Mouse (Mus musculus) CD4-positive, CD25-positive, alpha-beta regulatory T cell, adult 4 months (primary cell): ENCODE results near the gene Sap30bp. TPM values are rescaled to one million over a fixed set of nuclear protein-coding genes. Genes with fewer than 3 reads are reported as not detected.

Experiments used
- ATAC-seq: one replicate; pipeline ENCODE4 v1.8.0; 2017
- polyA plus RNA-seq, 2 experiments: library from polyadenylated mRNA; unstranded; fragments of 100-300 nt; shearing (Covaris generic); gene quantifications; one replicate each; pipeline ENCODE4 v1.2.1; 2017

Gene Sap30bp
- polyA plus RNA-seq, 2 experiments from 2014 or later: 42.0 to 46.9 TPM

DNA sequence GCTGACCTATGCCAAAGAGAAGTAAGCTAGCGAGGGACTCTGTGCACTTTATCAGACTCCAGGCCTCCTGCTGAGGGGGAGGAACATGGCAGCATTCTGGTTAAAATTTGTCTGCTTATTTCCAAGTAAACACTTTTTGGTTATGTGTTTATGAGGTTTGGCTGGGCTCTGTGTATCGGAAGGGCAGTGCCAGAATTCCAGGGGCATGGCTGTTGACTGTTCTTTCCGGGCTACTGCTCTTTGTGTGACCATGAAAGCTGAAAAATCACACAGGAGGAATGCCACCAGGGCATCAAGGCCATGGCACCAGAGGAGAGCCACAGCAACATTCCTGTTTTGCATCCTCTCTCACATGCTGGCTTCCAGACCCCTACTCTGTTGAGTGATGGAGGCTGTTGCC lies 27.0 kb upstream of the Sap30bp start:
- ATAC-seq: no peak

DNA sequence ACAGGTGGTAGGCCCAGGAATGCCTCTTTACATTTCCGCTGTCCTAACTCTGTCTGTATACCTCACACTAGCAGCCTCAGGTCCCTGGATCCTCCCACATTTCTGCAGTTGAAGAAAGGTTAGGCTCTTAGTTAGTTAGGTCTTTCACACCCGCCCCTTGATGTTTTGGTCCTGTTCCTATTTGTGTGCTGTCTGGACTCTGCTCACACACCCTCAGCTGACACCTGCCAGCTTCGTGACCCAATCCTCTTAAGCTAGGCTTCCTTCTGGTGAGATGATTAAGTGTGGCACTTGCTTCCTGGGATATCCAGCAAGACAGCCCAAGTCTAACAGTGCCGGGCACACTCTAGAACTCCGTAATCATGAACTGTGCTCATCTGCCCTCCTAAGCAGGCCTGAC lies 26.6 kb upstream of the Sap30bp start:
- ATAC-seq: no peak

DNA sequence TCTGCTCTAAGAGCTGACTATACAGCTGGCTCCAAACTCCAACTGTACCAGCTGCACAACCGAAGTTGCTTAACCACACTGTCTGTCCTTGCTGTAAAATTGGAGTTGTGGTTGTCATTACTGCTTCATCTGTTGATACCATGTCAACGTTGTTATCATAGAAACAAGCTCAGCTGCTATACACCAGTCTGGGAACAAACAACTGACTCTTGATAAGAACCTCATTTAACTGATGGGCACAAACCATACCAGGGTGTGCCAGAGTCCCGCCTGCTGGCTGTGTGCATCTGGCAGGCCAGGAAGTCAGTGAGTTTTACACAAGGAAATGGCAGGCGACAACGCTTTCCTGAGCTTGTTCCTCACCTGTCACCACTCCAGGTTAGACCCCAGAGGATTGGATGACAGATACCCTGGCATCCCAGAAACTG lies 21.9 kb upstream of the Sap30bp start:
- no peak for ATAC-seq

DNA sequence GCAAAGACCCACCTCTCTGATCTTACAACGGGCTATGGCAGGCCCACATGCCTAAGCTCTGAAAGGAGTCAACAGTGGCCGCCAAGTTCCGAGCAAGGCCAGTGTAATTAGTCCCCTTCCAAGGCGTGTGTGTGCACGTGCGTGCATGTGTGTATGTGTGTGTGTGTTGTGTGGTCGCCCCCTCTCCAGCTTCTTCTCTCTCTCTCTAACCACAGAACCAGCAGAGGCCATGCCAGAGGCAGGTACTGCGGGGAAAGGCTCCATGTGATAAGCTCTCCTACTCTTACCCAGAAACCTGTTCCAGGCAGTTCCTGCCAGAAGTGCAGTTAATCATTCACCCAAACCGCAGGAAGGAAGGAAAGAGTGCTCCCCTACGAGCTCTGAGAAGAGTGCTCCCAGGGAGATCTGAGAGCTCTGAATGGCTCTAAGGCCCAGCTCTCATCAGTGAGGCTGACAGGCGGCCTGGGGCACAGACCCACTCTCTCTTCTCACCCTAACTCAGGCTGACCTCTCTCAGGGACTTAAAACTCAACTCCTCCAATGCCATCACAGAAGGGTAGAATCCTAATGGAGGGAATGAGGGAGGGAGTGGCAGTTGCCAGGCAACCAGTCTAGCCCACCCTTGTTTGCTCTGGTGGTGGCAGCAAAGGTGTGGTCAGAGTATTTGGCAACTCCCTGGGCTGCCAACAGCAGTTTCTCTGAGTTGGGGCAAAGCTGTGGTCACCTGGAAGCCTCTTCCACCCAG lies 21.3 kb upstream of the Sap30bp start, which contains the start of gene Smim6:
Gene Smim6, plus strand, starts transcription at position 386 of the 745 bp plus-strand sequence.
- ATAC-seq: no peak

DNA sequence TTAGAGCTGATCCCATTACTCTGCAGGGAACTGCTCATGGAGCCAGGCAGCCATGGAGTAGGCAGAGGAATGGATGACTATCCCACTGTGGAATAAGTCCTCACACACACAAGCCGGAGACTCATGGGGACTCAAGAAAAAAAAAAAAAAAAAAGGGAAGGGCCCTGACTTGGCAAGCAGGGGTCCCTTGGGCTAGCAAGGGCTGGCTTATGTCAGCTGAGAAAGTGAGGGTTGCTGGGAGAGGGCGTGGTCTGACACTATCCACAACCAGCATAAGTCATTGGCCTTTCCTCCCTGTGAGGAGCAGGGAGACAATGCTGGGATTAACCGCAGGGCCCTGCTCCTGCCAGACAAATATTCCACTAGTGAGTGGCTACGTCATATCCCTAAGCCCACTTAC lies 16.5 kb upstream of the Sap30bp start:
- ATAC-seq: no peak

DNA sequence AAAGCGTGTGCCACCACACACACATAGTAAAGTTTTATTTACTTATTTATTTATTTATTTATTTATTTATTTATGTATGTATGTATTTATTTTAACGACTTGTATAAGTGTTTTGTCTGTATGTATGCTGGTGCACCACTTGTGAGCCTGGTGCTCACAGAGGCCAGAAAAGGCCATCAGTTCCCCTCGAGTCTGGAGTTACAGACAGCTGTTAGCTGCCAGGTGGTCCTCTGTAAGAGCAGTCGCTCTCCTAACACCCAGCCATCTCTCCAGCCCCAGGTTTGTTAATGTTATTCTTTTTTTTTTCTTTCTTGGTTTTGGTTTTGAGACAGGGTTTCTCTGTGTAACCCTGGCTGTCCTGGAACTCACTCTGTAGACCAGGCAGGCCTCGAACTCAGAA lies 14.4 kb upstream of the Sap30bp start:
- no peak for ATAC-seq

DNA sequence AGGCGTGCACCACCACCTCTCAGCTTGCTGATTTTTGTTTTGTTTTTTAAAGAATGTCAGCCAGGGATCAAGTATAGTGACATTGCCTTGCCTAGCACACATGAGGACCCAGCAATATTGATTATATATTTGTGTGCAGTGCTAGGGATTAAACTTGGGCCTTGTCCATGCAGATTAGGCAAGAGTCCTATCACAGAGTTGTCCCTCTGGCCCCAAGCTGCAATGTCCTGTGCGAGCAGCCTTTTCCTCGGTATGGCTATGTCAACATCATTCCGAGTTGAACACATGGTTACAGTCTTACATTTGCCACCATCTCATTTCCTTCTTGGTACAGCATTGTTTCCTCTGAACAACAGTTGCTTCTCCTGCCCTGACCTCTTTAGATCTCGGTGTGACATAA lies 14.0 kb upstream of the Sap30bp start:
- no peak for ATAC-seq

DNA sequence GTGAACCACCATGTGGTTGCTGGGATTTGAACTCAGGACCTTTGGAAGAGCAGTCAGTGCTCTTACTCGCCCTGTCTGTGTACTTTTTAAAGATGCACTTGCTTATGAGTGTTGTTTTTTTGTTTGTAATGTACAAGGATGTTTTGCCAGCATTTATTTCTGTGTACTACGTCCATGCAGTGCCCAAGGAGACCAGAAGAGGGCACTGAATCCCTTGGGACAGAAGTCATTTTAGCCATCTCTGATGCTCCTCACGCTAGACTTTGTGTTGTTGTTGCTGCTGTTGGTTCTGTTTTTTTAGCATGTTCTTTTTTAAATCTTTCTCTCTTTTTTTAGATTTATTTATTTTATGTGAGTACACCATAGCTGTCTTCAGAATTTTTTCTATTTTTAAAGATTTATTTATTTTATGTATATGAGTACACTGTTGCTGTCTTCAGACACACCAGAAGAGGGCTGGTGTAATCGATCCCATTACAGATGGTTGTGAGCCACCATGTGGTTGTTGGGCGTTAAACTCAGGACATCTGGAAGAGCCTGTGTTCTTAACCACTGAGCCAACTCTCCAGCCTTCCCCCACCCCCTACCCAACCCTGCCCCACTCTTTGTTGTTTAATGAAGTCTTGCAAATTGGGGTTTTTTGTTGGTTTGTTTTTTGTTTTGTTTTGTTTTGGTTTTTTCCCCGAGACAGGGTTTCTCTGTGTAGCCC lies 12.8 kb upstream of the Sap30bp start:
- ATAC-seq: no peak

DNA sequence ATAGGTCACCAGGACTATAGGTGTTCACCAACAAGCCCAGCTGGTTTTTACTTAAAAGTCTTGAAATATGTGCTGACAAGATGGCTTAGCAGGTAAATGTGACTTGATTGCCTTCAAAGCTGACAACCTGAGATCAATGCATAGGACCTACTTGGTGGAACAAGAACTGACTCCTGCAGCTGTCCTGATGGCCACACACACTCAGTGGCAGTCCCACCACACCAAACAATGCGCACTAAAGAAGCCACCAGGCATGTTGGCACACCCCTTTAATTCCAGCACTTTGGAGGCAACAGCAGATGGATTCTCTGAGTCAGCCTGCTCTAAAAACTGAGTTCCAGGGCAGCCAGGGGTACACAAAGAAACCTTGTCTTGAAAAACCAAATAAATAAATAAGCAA lies 11.1 kb upstream of the Sap30bp start:
- no peak for ATAC-seq

DNA sequence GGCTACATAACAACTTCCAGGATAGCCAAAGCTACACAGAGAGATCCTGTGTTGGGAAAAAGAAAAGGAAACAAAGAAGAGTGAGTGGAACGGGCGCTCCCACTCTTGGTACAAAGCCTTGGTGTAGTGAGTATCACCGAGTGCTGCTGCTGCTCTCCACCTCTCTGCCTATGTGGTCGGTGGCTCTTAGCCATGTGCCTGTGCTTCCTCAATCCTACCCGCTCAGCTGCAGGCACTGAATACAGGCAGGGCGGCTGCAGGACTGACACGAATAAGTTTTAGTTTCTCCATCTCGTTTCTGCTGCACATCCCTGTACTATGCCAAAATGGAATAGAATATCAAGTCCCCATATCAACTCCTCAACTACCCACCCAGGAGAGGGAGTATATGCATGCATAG lies 4.1 kb upstream of the Sap30bp start:
- no peak for ATAC-seq

DNA sequence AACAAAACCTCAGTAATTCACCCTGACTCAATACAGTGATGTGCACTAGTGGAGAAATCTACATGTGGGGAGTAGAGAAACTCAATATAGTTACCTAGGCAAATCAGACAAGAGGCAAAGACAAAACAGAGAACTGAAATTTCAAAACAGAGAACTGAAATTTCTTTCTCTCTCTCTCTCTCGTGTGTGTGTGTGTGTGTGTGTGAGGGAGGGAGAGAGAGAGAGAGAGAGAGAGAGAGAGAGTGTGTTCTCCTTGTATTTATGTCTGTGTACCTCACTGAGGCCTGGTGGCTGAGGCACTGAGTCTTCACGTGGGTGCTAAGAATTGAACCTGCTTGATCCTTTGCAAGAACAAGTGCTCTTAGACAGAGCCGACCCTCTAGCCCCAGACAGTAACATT lies 3.3 kb upstream of the Sap30bp start:
- no peak for ATAC-seq

DNA sequence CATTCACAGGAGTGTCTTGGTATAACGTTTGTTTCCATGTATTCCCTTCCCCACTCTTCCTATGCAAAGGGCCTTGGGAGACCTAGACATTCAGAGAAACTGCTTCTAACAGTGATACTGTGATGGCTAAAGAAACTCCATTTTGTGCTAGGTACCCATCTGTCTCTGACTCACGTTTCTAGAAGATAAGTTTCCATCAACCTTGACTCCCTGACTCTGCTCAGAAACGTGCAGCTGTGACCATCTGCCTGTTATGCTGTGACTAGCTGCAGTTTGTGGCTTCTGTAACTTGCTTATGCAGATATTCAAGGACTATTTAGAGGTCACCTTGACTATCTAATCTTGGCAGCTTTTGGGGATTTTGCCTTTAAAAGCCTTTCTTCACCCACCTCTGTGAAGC lies 1.8 kb upstream of the Sap30bp start:
- no peak for ATAC-seq

DNA sequence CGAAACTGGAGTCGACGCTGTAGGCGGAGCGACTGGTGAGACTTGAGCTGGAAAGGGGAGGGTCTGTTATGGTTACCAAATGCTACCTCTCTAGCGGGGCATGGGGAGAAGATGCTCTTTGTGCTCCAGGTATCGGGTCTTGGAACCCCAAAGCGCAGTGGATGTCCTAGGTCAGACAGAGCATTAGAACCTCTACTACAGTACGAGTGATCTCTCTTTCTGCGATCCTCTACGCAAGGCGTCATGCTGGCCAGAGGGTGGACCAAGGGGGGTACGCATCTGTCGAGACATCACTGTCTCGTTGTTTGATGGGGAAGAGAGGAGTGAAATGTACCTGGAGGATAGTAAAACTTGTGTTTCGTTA lies 647 bp downstream of the Sap30bp start:
- peak; percentile 12 for ATAC-seq

DNA sequence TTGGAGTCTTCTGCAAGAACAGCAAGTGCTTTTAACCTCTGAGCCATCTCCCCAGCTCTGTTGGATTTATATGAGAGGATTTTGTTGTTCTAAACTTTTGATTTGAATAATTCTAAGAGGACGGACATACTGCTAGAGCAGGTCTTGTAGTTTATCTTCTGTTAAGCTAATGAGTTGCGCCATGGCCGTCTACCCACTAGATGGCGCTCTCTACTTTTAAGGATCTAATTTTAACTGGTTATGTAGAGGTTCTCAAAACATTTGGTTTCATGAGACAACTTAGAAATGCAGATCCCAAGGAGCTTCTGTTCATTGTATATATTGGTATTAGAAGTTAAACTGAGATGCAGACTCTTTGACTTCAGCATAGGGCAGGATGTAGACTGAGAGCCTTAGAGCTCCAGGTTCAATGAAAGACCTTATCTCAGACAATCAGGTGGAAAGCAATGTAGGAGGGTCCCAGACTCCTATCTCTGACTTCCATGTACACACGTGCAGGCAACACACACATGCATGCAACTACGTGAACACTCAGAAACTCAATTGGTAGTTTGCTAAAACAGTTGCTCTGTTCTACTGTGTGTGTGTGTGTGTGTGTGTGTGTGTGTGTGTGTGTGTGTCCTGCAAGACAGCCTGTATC lies 6.7 kb downstream of the Sap30bp start:
- ATAC-seq: peak; percentile 45

DNA sequence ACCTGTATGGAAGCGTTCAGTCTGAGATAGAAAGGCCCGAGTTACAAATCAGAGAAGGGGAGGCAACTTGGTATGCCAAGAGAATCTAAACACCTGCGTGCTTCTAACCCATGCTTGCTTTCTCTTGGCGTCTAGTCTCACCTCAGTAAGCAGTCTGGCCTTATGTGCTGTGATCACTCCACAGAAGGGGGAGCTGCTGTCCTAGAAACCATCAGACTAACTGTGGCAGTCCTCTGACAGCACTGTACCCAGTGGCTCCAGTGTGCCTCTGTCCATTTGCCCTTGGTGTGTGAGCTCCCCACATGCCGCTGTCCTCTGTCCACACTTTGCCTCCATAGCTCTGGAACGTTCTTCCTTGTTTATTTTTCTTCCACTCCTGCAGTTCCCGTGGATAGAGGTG lies 8.9 kb downstream of the Sap30bp start:
- ATAC-seq: no peak

DNA sequence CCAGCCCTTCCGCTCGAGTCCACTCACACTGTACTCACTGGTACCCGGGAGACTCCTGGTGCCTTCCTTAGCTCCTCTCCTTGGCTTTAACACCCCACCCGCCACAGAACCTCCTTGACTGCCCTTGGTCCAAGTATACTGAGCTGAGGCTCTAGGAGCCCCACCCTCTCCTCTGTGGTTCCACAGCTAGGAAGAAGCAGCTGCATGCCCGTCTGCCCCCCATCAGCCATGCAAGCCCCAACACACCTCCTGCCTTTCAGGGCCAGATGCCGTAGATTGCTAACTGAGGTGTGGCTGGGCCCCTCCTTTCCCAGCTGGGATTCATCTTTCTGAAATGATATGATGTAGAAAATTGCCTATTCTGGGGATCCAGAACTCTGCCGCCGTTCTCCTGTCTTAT lies 12.2 kb downstream of the Sap30bp start:
- ATAC-seq: no peak

DNA sequence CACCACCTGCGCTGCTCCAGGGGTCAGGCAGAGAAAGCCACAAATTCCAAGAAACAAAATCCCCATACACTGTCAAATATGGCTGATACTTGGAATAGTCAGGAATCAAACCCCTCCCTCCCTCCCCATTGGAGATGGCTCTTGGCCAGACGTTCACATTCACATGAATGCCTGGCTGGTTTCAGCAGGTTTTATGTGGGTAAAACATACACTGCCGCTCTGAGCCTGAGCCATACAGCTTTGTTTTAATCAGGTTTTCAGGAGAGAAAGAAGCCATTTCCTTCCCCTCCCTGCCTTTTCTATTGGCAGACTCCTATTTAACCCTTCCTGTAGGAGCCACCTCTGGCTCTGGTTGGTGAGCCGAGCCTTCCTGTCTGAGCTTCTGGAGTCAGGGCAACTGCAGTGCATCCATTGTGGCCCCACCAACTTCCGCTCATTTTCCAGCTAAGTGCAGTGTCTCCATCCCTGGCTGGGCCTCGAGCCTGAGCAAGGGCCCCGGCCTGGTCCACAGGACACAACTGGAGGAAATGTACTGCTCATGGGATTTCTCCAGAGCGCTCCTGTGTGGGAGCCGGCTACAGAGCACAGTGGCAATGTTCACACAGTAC lies 13.2 kb downstream of the Sap30bp start:
- ATAC-seq: no peak

DNA sequence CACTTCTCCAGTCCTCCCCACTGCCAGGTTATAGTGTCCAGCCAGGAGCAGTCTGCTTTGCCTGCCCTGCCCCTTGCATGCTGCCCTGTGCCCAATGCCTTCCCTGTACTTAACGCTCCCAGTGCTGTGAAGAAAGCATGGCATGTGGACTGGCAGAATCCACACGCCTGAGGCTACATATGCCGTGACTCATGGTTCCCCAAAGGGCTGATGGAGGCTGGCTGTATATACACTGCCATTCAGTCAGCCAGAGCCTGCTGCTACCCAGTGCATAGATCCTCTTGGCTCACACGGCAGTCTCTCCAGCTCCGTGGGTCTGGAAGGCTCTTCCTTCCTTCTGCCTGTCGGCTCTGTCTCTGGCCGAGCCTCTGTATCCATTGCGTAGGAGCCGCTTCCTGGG lies 15.2 kb downstream of the Sap30bp start:
- ATAC-seq: no peak

DNA sequence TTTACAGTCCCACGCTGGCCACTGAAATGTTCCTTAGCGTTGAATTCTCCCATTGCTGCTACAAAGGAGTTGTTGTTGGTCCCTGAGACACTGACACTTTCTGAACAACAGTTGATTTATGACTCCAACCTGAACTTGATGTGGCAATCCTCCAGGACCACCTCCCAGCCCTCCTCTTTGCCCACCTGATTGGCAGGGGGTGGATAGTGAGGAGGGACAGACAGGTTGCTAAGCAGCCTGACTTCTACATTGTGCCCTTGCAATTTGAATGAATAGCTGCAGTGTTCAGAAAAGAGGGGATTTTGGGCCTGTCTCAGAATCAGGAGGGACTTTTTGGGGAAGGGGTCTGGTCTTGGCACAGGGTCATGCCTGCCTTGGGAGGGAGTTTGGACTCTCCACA lies 17.6 kb downstream of the Sap30bp start:
- no peak for ATAC-seq

DNA sequence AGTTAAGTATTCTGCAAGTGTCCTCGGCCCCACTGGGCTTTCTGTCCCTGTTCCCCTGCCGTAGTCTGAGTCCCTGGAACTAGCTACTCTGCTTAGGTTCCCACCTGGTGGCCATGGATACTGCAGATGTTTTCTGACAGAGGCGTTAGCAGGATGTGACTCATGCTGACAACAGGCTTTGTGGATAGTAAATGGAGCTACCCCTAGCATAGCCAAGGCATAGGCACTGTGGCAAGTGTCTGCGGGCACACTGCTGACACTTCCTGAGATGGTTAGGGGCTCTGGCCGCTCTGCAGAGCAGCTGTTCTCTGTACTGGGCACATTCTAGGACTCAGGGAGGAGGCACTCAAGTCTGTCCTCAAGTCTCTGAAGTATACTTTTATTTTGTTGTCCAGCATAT lies 21.6 kb downstream of the Sap30bp start:
- no peak for ATAC-seq

DNA sequence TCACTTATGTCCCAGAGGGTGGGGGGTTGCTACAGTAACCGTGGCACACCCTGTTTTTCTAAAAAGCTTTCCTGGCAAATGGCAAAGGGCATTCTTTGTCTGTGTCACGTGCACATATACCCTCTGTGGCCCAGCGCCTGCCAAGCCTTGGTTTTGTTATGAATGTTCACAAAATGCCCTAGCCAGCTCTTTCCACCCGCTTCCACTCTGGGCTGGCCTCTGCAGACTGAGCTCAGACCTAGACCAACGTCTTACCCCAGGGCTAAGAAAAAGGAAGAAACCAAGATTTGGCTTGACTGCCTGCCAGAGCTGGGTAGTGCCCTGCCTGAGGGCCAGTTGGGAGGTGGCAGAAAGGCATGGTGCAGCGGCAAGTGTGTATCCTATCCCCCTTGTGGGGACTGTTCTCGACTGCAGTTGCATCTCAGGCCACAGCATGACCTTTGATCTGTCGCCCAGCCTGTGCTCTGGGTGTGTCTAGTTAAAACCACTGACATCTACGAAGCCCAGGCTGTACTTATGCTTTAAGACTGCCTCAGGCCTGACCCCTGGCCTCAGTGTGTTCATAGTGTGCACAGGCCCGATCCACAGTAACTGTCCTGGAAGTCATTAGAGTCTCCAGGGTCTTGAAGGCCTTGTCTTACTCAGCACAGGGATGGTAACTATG lies 22.2 kb downstream of the Sap30bp start:
- no peak for ATAC-seq

DNA sequence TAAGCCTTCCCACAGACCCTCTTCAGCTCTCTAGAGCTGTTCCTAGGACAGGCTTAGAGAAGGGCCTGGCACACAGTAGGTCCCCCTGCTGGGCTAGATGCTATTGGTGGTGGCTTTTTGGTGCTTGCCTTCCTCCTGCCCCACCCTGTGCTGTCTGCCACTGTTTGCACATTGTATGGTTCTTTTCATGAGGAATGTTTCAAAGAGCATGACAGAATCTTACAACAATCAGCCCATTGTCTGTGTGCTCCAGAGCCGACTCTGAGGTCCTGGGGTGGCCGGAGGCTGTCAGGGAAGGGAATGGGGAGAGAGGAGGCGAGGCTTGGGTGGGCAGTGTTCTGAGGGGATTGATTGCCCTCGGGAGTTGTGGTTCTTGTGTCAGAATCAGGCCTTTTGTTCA lies 23.4 kb downstream of the Sap30bp start:
- ATAC-seq: no peak

DNA sequence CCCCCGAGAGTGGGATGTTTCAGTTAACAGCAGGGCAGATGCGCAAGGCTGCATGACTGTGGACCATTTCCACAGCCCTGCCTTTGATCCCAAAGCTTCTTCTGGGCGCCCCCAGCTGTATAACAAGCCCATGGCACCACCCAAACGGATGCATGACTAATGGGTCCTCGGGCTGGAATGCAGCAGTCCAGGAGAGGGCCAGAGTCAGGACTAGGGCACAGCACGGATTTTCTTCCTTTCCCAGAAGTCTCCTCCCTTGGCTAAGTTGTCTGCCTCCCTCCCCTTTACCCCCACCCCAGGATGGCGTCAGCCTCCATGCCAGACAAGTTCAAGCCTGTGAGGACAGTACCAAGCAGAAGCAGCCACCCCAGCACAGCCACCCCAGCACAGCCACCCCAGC lies 24.9 kb downstream of the Sap30bp start:
- no peak for ATAC-seq
